Mouse (Mus musculus): ENCODE measurements around the gene Hells. TPM values are rescaled to one million over a fixed set of nuclear protein-coding genes. Genes with fewer than 3 reads are reported as not detected.

The Hells gene
- total RNA-seq (2021), result 1 to 10 TPM; 2.8 to 3.2 TPM
- long read RNA-seq, experiment 1, full-length matches to known transcripts, result 1 of 1 reads
- long read RNA-seq, experiment 1, partial matches to known transcripts, result 0 of 1 reads
- long read RNA-seq, experiment 1, other reads (novel, unspliced or antisense), result 0 of 1 reads
- long read RNA-seq, experiment 2, full-length matches to known transcripts, result 1 of 2 reads
- long read RNA-seq, experiment 2, partial matches to known transcripts, result 1 of 2 reads
- long read RNA-seq, experiment 2, other reads (novel, unspliced or antisense), result 0 of 2 reads

- DNase-seq (ENCODE audit: low spot score in 2 of 2), result peak; percentile 70 to 85
Observed at GRCm38 (mm10) chr19:38930788-38931565, at the start of gene Hells. Gene Hells (plus strand): TSS chr19:38930915.

DNA sequence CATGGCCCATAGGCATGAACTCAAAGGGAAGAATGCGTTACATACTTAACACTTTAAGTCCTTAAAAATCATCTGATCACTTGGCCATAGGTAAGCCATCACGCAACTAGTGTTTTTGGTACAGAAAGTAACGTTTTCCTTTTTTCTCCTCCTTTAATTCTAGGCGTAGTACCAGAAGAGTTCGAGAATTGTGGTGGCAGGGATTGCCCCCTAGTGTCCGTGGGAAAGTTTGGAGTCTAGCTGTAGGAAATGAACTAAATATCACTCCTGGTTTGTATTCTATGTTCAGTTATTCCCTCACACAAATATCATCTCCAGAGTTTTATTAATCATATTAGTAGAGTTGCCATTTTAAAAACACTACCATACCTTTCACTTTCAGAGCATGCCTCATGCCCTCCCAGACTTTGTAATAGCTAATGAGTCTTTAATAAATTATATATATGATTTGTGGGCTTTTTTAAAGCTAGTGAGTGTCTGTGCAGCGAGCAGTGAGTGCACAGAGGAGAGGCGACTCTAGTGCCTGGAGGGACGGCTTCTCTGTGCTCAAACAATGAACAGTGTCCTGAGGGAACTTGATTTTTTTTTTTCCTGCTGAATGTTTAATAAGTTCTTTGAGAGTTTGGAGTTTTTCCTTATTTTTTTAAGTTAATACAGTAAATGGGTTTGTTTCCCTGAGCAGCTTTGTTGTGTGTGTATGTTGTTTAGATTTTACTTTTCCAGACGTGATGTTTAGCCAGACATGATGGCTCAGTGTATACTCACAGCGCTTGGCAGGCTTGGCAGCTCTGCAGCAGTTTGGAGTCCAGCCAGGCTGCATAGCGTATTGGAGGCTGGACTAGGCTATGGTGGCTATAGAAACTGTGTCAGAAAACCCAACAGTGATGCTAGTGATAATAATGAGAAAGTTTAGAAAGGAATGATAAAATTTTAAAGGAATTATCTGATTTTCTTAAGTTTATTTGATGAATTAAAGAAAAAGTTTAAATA is 29.3 kb upstream of the Hells start:
- DNase-seq (ENCODE audit: low spot score in 2 of 2), result no peak

GRCm38 (mm10) chr19:38902501-38902900 is 28.2 kb upstream of the Hells start:
- DNase-seq (ENCODE audit: low spot score in 2 of 2), result no peak

DNA sequence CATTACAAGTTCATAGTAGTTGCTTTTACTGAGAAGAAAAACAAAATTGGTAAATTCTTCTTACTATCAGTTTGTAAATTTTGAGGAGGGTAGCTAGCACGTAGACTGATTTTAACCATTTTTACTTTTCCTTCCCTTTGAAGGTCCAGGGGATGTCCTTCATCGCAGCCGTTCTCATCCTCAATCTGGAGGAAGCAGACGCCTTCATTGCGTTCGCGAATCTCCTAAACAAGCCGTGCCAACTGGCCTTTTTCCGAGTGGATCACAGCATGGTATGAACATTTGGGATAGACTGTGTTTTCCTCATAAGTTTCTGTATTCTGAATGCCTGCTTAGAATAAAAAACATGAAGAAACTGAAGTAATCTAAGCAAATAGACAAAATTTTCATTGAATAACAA is 16.9 kb upstream of the Hells start:
- DNase-seq (ENCODE audit: low spot score in 2 of 2), result no peak

DNA sequence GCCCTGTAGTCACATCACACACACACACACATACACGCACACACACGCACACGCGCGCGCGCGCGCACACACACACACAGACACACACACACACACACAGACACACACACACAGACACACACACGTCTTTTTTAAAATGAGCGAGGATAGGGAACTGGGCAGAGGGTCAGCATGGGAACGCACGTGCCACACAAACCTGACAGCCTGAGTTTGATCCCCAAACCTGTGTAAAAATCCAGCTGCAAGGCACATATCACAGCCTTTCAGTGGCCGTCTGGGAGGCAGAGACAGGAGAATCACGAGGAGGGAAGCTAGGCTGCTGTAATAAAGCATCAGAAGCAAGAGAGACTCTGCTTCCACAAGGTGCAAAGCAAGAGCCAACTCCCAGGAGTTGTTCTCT is 15.8 kb upstream of the Hells start:
- DNase-seq (ENCODE audit: low spot score in 2 of 2), result no peak

DNA sequence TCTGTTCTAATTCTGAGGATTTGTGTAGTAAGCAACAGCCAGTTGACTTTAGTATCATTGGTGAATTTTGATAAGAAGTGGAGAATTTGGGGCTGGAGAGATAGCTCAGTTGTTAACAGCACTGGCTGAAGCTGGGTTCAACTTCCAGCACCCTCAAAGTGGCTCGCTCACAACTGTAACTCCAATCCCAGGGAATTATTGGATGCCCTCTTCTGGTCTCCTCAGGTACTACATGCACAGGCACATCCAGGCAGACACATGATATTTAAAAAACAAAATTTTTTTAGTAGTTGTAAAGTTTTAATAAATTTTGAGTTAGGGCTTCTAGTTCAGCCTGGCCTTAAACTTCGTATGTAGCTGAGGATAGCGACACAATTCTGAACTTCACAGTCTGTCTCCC is 15.0 kb upstream of the Hells start:
- DNase-seq (ENCODE audit: low spot score in 2 of 2), result peak; percentile 25 to 41

- no peak for DNase-seq (ENCODE audit: low spot score in 2 of 2)
Observed at GRCm38 (mm10) chr19:38928481-38929158, 2.1 kb upstream of the Hells start.

DNA sequence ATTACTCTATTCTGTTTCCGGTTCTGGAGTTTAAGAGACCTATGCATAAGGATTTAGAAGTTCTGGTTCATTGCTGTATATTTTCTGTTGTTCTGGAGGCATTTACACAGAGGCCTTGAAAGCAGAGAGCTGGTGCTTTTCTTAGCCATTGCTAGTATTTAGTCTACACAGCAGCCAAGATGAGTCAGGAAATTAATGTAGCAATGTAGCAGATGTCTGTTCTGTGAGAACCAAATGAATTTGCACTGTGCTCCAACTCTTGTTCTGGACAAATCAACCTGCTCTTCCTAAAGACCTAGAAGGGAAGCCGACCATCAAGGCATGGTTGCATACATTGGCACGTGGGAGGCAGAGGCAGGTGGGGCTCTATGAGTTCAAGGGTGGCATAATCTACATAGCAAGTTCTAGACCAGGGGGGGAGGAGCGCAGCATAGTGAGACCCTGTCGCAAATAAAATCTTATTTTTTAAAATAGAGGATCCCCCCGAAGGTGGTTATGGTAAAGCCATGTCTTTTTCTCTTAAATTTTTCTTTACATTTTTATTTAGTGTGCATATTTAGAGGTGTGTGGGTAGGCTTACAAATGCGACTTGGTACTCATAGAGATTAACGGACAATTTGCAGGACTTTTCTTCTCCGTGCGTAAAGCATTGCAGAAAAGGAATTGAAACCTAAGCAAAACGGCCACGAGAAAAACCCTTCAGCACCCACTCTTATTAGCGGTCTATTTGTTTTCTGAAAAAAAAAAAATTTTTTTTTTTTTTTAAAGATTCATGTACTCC is 1.1 kb upstream of the Hells start:
- DNase-seq (ENCODE audit: low spot score in 2 of 2), result no peak

GRCm38 (mm10) chr19:38930252-38930787 is 395 bp upstream of the Hells start:
- no peak for DNase-seq (ENCODE audit: low spot score in 2 of 2)

DNA sequence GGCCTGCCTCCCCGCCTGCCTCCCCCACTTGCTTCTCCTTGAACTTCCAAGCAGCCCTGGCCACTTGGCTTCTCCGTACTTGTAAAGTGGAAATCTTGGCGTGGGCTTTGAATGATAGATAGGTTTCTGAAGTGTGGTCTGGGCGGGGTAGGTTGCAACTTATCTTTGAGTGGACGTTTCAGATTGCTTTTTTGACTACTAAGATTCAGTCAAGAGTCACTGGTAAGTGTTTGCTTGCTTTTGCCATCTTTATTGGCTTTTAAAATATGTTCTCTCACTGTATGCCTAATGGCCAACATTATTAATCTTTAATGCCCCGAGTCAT is 813 bp downstream of the Hells start:
- no peak for DNase-seq (ENCODE audit: low spot score in 2 of 2)

DNA sequence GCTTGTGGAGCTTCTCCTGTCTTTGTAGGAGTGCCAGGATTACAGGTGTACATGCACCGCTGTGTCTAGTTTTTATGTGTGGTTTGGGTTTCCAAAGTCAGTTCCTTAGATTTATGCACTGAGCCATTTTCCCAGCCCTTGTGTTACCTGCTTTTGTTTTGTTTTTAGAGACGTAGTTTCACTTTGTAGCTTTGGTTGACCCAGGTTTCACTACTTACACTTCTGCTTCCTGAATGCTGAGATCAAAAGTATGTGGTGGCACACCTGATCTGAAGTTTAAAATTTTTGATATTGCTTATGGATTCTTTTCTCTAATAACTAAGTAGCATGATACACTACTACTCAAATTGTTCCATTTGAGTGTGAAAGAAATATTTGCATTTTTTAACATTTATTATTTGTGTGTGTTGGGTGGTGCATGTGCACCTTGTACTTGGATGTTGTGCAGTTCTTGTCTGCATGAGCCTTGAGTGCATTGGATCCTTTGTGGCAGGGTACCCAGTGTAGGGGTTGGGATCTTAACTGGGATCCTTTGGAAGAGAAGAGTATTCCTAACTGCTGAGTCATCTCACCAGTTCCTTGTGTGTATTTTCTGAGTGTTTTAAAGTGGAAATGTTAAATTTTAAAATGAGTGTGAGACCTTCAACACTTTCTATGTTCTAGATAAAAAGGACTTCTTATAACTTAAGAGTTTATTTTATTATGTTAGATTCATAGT is 14.0 kb downstream of the Hells start:
- DNase-seq (ENCODE audit: low spot score in 2 of 2), result no peak

- DNase-seq (ENCODE audit: low spot score in 2 of 2), result no peak
Observed at GRCm38 (mm10) chr19:38970741-38971140, 40.0 kb downstream of the Hells start.

GRCm38 (mm10) chr19:38972581-38972980 is 41.9 kb downstream of the Hells start:
- no peak for DNase-seq (ENCODE audit: low spot score in 2 of 2)

DNA sequence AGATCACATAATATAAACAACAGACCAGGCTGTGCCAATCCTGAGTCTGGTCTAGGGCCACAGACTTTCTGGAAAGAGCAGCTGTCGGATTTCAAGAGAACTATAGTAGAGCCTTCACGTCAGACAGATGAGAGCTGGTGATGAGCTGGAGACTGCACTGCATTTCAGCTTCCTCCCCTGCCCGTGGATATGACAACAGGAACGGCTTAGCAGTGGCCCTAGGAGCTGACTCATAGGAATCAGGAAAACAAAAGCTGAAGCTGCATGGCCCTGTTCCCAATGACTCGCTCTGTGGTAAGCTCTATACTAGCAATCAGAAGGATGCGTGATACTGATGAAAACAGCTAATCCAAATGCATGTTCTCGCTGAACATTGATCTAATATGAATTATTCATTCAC is 43.0 kb downstream of the Hells start:
- DNase-seq (ENCODE audit: low spot score in 2 of 2), result no peak

DNA sequence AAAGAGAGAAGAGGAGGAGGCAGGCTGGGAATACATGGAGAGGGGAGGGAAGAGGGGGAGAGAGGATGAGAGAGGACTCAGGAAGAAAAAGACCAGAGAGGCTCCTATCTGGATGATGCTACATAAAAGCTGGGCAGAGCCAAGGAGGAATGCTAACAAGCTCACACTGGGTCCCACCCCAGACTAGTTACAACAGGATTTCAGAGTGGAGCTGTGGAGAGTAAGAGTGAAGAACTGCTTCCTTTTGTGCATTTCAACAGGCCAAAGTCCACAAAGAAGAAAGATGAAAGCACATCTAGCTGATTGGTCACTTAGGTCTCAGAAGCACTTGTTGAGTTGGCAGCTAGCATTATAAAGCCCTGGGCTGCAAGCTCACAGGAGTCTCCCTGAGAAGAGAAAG is 45.6 kb downstream of the Hells start:
- no peak for DNase-seq (ENCODE audit: low spot score in 2 of 2)

DNA sequence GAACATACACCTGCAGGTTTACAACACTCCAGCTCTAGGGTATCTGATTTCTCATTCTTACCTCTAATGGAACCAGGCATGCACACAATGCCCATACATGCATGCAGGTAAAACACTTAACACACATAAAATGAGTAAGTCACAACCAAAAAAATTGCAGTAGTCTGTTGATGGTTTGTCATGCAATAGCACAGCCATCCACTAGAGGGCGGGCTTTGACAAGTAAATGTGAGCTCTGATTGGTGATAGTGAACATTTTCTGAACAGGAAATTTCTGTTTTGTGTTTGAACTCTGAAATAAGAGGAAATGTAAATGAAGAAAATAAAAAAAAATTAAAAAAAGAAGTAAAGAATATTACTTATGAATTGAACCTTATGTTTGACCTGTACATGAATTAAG is 51.3 kb downstream of the Hells start:
- peak; percentile 57 to 59 for DNase-seq (ENCODE audit: low spot score in 2 of 2)

DNA sequence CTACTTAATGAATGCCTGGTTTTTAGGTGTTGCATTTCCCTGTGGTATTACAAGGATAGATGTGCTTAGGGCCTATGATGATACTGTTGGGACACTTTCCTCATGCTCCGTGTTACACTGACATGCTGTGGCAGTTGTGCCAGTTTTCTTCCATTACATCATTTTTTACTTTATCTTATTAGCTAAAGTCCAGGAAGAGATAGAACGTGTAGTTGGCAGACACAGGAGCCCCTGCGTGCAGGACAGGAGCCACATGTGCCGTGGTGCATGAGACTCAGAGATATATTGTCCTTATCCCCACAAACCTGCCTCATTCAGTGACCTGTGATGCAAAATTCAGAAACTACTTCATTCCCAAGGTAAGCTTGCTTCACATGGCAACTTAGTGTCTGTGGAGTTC is 67.5 kb downstream of the Hells start:
- DNase-seq (ENCODE audit: low spot score in 2 of 2), result no peak

GRCm38 (mm10) chr19:38998676-38999075 is 68.0 kb downstream of the Hells start:
- no peak for DNase-seq (ENCODE audit: low spot score in 2 of 2)

DNA sequence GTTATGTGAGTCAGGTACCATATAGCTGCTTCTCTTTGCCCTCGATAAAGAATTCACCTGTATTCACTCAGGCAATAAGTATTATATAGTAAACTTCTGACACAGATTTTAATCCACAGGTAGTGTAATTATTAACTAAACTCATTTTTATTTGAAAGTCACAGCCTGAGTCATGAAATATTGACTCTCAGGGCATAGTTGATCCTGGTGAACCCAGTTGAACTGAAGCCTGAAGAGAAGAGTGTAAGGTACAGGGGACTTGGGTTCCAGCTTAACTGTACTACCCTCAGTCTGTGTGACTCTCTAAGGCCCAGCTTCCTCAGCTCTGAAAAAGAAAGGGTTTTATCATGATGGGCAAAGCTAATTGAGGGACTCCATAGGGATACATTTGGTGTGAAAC is 74.4 kb downstream of the Hells start:
- no peak for DNase-seq (ENCODE audit: low spot score in 2 of 2)
